In the genomic region with DNA sequence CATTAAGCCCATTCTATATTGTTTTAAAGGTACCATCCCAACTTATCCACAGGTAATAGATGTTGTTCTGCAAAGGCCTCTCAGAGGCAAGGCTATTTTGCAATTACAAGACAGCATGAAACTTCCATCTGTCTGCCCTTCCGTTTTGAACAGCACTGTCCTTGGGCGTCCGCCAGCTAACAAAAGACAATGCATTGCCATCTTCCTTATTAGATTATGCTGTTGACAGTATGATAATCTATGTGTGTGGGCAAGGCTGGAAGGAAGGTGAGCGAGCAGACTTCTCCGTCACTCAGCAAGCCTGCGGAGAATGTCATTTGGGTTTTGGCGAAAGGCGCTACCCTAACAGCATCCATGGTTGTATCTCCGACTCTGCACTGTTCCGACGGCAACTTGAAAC, we compare ENCODE assay signal across 16 mouse cellular contexts. TPM values are rescaled to one million over a fixed set of nuclear protein-coding genes. Genes with fewer than 3 reads are reported as not detected.
DNase-seq lines count a peak whose midpoint lies in the region.
"Had no signal": no experiment of that assay in that cellular context is flagged by ENCODE, and none has a peak within 500 bp of the region (broad histone marks: within the 10 kb centered on the region; RNA-seq: fewer than 3 reads in every experiment).

No protein-coding gene starts in this region.

- peak; percentile 31 for DNase-seq in adrenal gland, postnatal 14 days
- DNase-seq in adrenal gland, postnatal 4 days (ENCODE audit: low spot score in 2 of 2): no peak
- peak; percentile 2 for DNase-seq in lung, postnatal 10 days
- no peak for DNase-seq in lung, postnatal 4 days
- DNase-seq in cerebellum, adult 18-20 months: peak; percentile 74 to 75
- peak; percentile 53 to 75 for DNase-seq in cerebellum, postnatal 25 days
- no peak for DNase-seq in ovary, postnatal 10 days (ENCODE audit: low spot score)
- no peak for DNase-seq in frontal cortex, postnatal 36 days (ENCODE audit: low spot score in 2 of 2)
- DNase-seq: gastrocnemius, postnatal 36 days; heart, postnatal 4 days; layer of hippocampus, postnatal 36 days; retina, postnatal 1 day had no signal

RNA-seq across cellular contexts. Expression of gene Fezf1, which starts 45.5 kb away (rescaled TPM):
- not detected in 2 replicates for total RNA-seq in adrenal gland, postnatal 14 days (2021)
- not detected for total RNA-seq in adrenal gland, postnatal 4 days (2021)
- total RNA-seq: common myeloid progenitor, adult 5-6 weeks; G1E; gastrocnemius, postnatal 36 days; heart, adult 8-10 months; heart, postnatal 4 days; megakaryocyte-erythroid progenitor cell, adult 5-6 weeks had no signal

Comparison
In these comparisons a context has a peak if more than half of its experiments do, and no peak if none do; other contexts are left out.
1. DNase-seq: peak in adrenal gland, postnatal 14 days (single experiment), lung, postnatal 10 days (single experiment), cerebellum, adult 18-20 months (2 of 2) and cerebellum, postnatal 25 days (2 of 2); none in adrenal gland, postnatal 4 days (0 of 2), lung, postnatal 4 days (0 of 2), ovary, postnatal 10 days (single experiment) and frontal cortex, postnatal 36 days (0 of 2).